Mouse (Mus musculus) megakaryocyte-erythroid progenitor cell, adult 5-6 weeks (primary cell): ENCODE results near the gene Fes. TPM values are rescaled to one million over a fixed set of nuclear protein-coding genes. Genes with fewer than 3 reads are reported as not detected.
A peak's percentile ranks its signal among the peaks of the same experiment; 100 is the strongest.
"Not testable (repeated sequence)": the region's sequence is repeated elsewhere in the genome, so short reads cannot be mapped to it uniquely, and the experiment has no call there.

Experiments used
- ATAC-seq: replicated peaks from 2 replicates; pipeline ENCODE4 v1.8.0; 2016; ENCODE audit warnings: mild to moderate bottlenecking, inconsistent platforms; ENCODE audit not compliant: severe bottlenecking, poor library complexity, low FRiP score, low TSS enrichment
- total RNA-seq, 2 experiments: library from RNA; stranded (forward) in 1 of 2; stranded (reverse) in 1 of 2; fragments of 200-1000, 215-1000 nt in 1 of 2; fragments of >200 nt in 1 of 2; fragmentation: Nextera tagmentation in 1 of 2; gene quantifications; 2 replicates each; pipeline ENCODE4 v1.2.3; 2014 to 2017

Gene Fes
- total RNA-seq, 2 experiments from 2014 or later, result 1.8 to 23.2 TPM

GRCm38 (mm10) chr7:80406186-80406585, 18.4 kb upstream of the Fes start:
- ATAC-seq, result no peak

GRCm38 (mm10) chr7:80405188-80405695, 17.5 kb upstream of the Fes start, which contains the start of gene Furin:
TSS of gene Furin (minus strand) at chr7:80405436.
- ATAC-seq, result no peak

- peak; percentile 72 for ATAC-seq
Measured at GRCm38 (mm10) chr7:80404101-80404894, 16.6 kb upstream of the Fes start.

- ATAC-seq, result no peak
Measured at GRCm38 (mm10) chr7:80403551-80403950, 15.8 kb upstream of the Fes start.

GRCm38 (mm10) chr7:80402651-80403321, 15.0 kb upstream of the Fes start:
- no peak for ATAC-seq

GRCm38 (mm10) chr7:80401860-80402641, 14.3 kb upstream of the Fes start:
- no peak for ATAC-seq

- ATAC-seq, result no peak
Measured at GRCm38 (mm10) chr7:80401041-80401859, 13.5 kb upstream of the Fes start.

GRCm38 (mm10) chr7:80400571-80400970, 12.8 kb upstream of the Fes start:
- no peak for ATAC-seq

GRCm38 (mm10) chr7:80400099-80400498, 12.4 kb upstream of the Fes start:
- no peak for ATAC-seq

GRCm38 (mm10) chr7:80398654-80399444, 11.1 kb upstream of the Fes start:
- no peak for ATAC-seq

GRCm38 (mm10) chr7:80397986-80398385, 10.2 kb upstream of the Fes start:
- no peak for ATAC-seq

GRCm38 (mm10) chr7:80396427-80396826, 8.7 kb upstream of the Fes start:
- ATAC-seq, result not testable (repeated sequence)

GRCm38 (mm10) chr7:80394600-80394999, 6.9 kb upstream of the Fes start:
- no peak for ATAC-seq

- no peak for ATAC-seq
Measured at GRCm38 (mm10) chr7:80392119-80392518, 4.4 kb upstream of the Fes start.

GRCm38 (mm10) chr7:80387033-80387632, 613 bp downstream of the Fes start:
- ATAC-seq, result peak; percentile 19; the same call in 1 of the 2 replicates

- ATAC-seq, result peak; percentile 56
Measured at GRCm38 (mm10) chr7:80386235-80386930, 1.4 kb downstream of the Fes start.

- ATAC-seq, result no peak
Measured at GRCm38 (mm10) chr7:80382919-80383318, 4.8 kb downstream of the Fes start.
